Mouse (Mus musculus) macrophage (primary cell): ENCODE data around the gene Myo18b. TPM values are rescaled to one million over a fixed set of nuclear protein-coding genes. Genes with fewer than 3 reads are reported as not detected.

Source experiments
- H3K27ac ChIP-seq: fragments of 350-480 bp; formaldehyde crosslinking; 2 replicates; pipeline ENCODE4 v1.9.0; 2021
- H3K36me3 ChIP-seq: fragments of 350-480 bp; formaldehyde crosslinking; 2 replicates; pipeline ENCODE4 v1.9.0; 2021; ENCODE audit errors: inconsistent target
- H3K4me3 ChIP-seq: fragments of 350-480 bp; formaldehyde crosslinking; 2 replicates; pipeline ENCODE4 v1.9.0; 2021; ENCODE audit errors: inconsistent target
- H3K79me2 ChIP-seq: fragments of 350-480 bp; formaldehyde crosslinking; 2 replicates; pipeline ENCODE4 v1.9.0; 2021; ENCODE audit errors: inconsistent target
- WGBS: methylation state at CpG from one replicate; pipeline ENCODE4 v1.1.7; 2026; ENCODE audit warnings: inconsistent platforms; ENCODE audit not compliant: missing documents; 5-methylcytosine and 5-hydroxymethylcytosine counted together
- polyA plus RNA-seq: library from polyadenylated mRNA; stranded (reverse); fragments of 250-400 nt; gene quantifications from 3 replicates; pipeline ENCODE4 v1.2.4, GENCODE M21; 2018; ENCODE audit warnings: inconsistent platforms

Myo18b gene
- polyA plus RNA-seq, 1 experiment from 2014 or later = 0.06 TPM

DNA sequence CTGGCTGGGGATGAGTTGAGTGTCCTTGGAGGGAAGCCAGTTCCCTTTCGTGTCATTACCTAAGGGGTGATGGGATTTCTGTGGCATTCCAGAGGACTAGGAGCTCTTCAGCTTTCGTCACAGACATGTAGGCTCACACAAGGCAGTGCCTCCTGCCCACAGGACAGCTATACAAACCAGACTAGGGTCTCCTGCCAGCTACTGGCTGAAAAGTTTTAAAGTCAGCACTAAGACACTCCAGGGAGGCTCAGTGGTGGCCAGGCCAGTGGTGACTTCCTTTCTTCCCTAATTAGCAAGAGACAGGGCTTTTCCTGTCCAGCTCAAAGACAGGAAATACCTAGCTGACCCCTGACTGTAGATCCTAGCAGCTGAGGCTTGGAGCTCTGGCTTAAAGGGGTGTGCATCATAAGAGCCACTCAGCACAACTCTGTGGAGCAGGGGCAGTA, 12.0 kb upstream of the Myo18b start:
- no peak overlapping the region for H3K27ac ChIP-seq
- WGBS = 70% methylated on average over 2 of the region's 2 CpGs
- H3K36me3 ChIP-seq = no peaks in the 10 kb centered on the region
- no peak overlapping the region for H3K4me3 ChIP-seq
- no peaks in the 10 kb centered on the region for H3K79me2 ChIP-seq

DNA sequence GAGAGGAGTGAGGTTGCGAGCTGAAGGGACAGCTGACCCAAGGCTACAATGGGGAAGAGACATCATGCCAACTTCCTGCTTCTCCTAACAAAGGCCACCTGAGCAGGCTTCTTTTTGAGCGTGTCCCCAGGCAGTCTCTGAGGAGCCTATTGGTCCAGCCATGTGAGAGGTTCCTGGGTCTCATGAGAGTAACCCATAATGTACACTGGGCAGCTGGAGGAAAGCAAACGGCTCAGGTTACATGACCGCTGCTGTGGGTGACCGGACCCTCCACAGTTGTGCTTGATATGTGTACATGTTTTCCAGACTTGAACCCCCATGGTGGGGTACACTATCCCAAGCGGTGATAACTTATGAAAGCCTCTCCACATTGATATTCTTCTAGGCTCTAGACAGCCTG, 11.3 kb upstream of the Myo18b start:
- WGBS = 80% methylated on average over 6 of the region's 6 CpGs
- Histone ChIP-seq H3K4me3 (no peak overlapping the region), H3K79me2 (no peaks in the 10 kb centered on the region), H3K27ac (no peak overlapping the region), H3K36me3 (no peaks in the 10 kb centered on the region)

DNA sequence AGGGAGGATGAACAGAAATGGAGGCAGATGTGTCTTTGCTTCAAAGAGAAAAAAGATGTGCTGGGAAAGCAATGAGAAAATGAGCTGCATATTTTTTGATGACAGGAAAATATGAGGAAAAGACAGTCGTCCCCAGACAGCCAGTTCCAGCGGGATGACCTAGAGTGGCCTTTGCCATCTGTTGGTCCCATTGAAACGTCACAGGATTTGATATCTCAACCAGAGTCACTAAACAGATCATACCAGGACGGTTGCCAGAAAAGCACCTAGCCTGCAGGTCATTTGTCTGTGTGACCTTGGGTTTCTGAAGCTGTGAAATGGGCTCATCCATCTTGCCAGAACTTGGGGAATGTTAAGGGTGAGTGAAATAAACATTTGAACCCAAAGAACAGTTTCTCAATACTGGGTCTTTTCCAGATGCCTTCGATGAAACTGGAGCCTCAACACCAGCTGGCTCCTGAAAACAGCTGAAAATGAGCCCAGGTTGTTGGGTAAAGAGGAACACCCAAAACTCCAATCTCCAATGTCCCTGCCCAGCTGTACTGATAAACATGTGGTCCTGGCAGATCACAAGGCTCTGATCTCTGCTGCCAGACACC, 2.6 kb downstream of the Myo18b start:
- H3K36me3 ChIP-seq = no peaks in the 10 kb centered on the region
- 88% methylated on average over 5 of the region's 5 CpGs for whole genome bisulfite sequencing
- no peaks in the 10 kb centered on the region for H3K79me2 ChIP-seq
- no peak overlapping the region for H3K4me3 ChIP-seq
- no peak overlapping the region for H3K27ac ChIP-seq

GRCm38 (mm10) chr5:112892411-112892810, 3.8 kb downstream of the Myo18b start:
- no peaks in the 10 kb centered on the region for H3K36me3 ChIP-seq
- H3K4me3 ChIP-seq = no peak overlapping the region
- no peaks in the 10 kb centered on the region for H3K79me2 ChIP-seq
- no peak overlapping the region for H3K27ac ChIP-seq

- WGBS = 62% methylated on average over 7 of the region's 7 CpGs
- no peaks in the 10 kb centered on the region for H3K36me3 ChIP-seq
- no peaks in the 10 kb centered on the region for H3K79me2 ChIP-seq
- no peak overlapping the region for H3K4me3 ChIP-seq
- no peak overlapping the region for H3K27ac ChIP-seq
Measured at GRCm38 (mm10) chr5:112888651-112889050, 7.5 kb downstream of the Myo18b start.

DNA sequence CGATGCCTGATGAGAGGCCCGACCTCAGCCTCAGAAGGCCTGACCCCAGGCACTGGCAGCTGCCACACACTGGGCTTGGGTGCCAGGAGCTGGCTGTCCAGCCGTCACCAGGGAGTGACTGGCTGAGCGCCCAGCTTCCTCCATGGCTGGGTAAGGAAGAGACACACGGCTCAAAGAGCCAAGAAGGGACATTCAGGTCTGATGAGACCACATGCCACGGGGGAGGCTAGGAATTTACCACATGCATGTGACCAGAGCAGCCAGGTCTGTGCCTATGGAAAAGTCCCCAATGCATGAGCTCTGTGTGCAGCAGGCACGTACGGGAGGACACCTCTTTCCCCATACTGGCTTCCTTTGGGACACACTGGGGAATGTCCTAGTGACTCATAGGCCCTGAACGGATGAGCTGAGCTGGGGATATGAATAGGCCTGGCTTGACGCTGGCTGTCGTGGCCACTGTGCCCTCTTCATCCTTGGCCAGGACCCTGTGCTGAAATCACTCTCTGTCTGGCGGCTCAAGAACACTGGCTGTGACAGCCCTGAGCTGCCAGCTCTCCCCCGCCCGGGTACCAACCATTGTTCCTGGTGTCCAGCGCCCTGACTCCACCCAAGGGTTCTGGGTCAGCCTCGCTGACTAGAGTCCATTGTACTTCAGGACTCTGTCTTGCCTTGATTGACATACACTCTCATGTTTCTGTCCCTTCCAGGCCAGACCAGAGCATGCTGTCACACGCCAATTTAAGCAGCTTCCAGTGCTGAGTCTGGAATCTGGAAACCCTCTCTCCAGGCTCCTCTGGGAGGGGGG, 9.3 kb downstream of the Myo18b start:
- no peak overlapping the region for H3K4me3 ChIP-seq
- 83% methylated on average over 17 of the region's 17 CpGs for whole genome bisulfite sequencing
- H3K27ac ChIP-seq = no peak overlapping the region
- H3K79me2 ChIP-seq = no peaks in the 10 kb centered on the region
- H3K36me3 ChIP-seq = no peaks in the 10 kb centered on the region

- H3K36me3 ChIP-seq = no peaks in the 10 kb centered on the region
- H3K27ac ChIP-seq = no peak overlapping the region
- no peaks in the 10 kb centered on the region for H3K79me2 ChIP-seq
- no peak overlapping the region for H3K4me3 ChIP-seq
- WGBS = 77% methylated on average over 11 of the region's 14 CpGs
Measured at GRCm38 (mm10) chr5:112877391-112878115, 18.6 kb downstream of the Myo18b start.

DNA sequence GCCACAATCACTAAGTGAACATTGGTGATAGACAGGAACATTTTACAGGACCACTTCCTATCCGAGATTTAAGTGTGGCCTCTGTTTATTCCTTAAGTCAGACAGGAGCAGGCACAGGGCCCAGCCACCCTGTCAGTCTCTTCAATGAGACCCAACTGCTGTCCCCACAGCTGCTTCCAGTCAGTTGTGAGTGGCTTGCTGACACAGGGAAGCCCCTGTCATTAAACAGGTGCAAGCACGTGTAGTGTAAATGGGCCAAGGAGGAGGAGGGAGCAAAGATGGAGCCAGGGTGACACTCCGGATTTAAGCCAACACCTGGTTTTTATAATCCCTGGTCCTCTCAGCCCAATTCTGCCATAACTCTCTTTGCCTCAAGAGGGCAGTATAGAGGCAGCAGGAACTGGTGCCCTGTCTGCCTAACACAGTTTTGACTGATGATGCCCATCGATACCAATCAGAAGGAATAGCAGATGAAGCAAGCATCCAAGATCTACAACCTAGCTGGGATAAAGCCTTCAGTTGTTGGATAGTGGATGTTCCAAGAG, 19.2 kb downstream of the Myo18b start:
- 34% methylated on average over 4 of the region's 4 CpGs for WGBS

DNA sequence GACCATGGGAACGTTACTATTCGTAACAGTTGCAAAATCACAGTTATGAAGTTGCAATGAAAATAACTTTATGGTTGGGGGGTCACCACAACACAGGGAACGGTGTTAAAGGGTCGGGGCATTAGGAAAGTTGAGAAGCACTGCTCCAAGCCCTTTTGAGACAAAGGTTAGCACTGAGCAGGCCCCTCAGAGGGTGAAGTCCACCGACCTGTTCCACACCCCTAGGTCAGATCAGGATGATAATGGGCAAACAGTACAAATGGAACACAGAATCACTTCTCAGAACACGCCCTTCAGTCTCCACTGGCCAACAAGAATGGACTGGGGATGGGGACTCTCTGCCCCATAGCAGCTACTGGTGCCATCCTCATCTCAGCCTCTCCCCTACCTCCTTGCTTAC, 23.2 kb downstream of the Myo18b start:
- Histone ChIP-seq H3K36me3 (no peaks in the 10 kb centered on the region), H3K79me2 (no peaks in the 10 kb centered on the region), H3K4me3 (no peak overlapping the region), H3K27ac (no peak overlapping the region)
- 28% methylated on average over 6 of the region's 6 CpGs for WGBS

More for the DNA sequence above, 19.2 kb downstream of the Myo18b start:
- Histone ChIP-seq H3K4me3 (no peak overlapping the region), H3K36me3 (no peaks in the 10 kb centered on the region), H3K79me2 (no peaks in the 10 kb centered on the region), H3K27ac (no peak overlapping the region)

- H3K36me3 ChIP-seq = no peaks in the 10 kb centered on the region
- no peak overlapping the region for H3K27ac ChIP-seq
- no peaks in the 10 kb centered on the region for H3K79me2 ChIP-seq
- 26% methylated on average over 8 of the region's 9 CpGs for WGBS
- H3K4me3 ChIP-seq = no peak overlapping the region
Measured at GRCm38 (mm10) chr5:112870729-112871128, 25.4 kb downstream of the Myo18b start.

DNA sequence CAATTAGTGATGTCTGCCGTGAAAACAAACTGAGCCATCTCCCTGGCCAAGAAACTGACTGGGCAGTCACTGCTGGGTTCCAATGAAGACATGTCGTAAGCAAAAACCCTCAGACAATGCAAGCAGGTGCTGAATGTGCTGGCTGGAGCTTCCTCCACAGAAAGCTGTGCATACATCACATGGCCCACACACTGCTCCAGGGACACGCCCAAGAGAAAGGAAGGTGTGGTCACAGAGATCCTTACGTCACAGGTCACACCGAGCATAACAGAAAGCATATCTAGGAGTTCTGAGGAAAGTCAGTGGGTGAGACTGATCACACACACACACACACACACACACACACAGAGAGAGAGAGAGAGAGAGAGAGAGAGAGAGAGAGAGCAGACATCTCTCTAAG, 27.5 kb downstream of the Myo18b start:
- no peaks in the 10 kb centered on the region for H3K79me2 ChIP-seq
- H3K36me3 ChIP-seq = no peaks in the 10 kb centered on the region
- WGBS = 66% methylated on average over 5 of the region's 5 CpGs
- H3K4me3 ChIP-seq = no peak overlapping the region
- no peak overlapping the region for H3K27ac ChIP-seq

- WGBS = 50% methylated on average over 4 of the region's 4 CpGs
- H3K27ac ChIP-seq = no peak overlapping the region
- no peaks in the 10 kb centered on the region for H3K79me2 ChIP-seq
- H3K4me3 ChIP-seq = no peak overlapping the region
- no peaks in the 10 kb centered on the region for H3K36me3 ChIP-seq
Measured at GRCm38 (mm10) chr5:112864719-112865367, 31.3 kb downstream of the Myo18b start.

DNA sequence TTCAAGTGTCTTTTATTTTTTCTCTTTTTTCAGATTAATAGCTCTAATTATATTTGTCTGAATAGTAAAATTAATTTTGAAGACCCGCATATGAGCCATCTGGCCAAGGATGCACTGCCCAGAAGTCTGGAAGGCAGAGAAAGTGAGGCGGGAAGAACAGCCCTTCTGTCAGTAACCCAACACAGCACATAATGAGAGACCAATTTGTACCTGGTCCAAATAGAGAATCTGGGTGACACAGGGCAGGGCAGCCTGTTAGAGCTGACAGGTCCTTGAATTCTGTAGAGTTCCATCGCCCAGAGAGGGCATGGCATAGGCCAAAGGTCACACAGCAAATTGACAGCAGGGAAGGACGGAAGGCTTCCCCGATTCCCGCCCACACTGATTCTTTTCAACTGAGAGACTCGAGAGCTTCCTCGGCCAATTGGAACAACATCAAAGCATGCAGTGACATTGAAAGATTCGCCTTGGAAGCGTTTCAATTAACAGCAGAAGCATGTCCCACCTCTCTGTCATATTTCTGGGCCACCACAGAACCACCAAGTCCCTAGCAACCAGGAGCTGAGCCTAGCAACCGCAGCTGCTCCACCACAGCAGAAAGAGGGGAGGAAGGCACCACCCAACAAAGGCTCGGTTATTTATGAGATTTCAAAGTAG, 36.7 kb downstream of the Myo18b start:
- 79% methylated on average over 12 of the region's 12 CpGs for WGBS
- Histone ChIP-seq H3K4me3 (no peak overlapping the region), H3K27ac (no peak overlapping the region), H3K79me2 (no peaks in the 10 kb centered on the region), H3K36me3 (no peaks in the 10 kb centered on the region)

DNA sequence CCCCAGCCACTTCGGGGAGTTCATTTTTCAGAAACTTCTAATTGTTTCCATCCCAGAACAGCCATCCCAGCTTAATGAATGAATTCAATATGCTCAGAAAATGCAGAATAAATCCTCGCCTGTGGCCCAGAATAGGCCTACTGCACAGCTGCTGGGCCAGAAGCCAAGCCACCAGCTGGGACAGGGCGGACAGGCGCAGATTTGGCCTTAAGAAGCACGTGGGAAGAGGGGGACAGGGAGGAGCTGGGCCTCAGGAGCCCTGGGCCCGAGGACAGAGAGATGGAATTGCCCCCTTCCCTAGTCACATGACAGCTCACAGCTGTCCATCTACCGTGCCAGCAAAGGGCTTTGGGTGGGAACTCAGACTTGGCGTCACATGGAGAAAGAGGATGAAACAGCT, 43.0 kb downstream of the Myo18b start:
- Histone ChIP-seq H3K79me2 (no peaks in the 10 kb centered on the region), H3K4me3 (no peak overlapping the region), H3K36me3 (no peaks in the 10 kb centered on the region), H3K27ac (no peak overlapping the region)
- WGBS = 73% methylated on average over 8 of the region's 8 CpGs
